15 mouse cellular contexts compared by ENCODE assay signal in the genomic region with DNA sequence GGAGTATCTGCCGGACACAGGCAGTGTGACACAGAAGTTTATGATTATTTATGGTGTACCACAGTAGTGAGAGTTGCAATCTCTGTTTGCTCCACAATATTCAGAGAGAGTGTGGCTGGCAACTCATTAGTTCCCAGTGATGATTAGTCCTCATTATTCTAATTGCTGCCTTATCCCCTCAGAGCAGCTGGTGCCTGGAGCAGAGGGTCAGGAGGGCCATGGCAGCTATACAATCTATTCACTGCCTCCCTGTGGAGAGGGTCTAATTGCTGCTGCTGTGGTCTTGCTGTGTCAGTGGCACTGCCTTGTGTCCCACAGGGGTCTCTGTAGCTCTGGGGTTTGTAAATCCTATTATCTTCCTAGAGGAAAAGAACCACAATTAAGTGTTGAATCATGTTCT.
A peak's percentile ranks its signal among the peaks of the same experiment; 100 is the strongest.
DNase-seq lines count a peak whose midpoint lies in the region; ATAC-seq and TF ChIP-seq lines count a peak whose summit lies in the region.
"Had no signal": no experiment of that assay in that cellular context is flagged by ENCODE, and none has a peak within 500 bp of the region (broad histone marks: within the 10 kb centered on the region; RNA-seq: fewer than 3 reads in every experiment).

No protein-coding gene starts in this region.

- no peaks in the 10 kb centered on the region for H3K36me3 ChIP-seq in embryonic facial prominence, embryonic 13.5 days
- no peaks in the 10 kb centered on the region for H3K36me3 ChIP-seq in hindbrain, embryonic 12.5 days
- H3K36me3 ChIP-seq in neural tube, embryonic 12.5 days, result no peaks in the 10 kb centered on the region
- H3K36me3 ChIP-seq in heart, embryonic 10.5 days, result no peaks in the 10 kb centered on the region
- H3K36me3 ChIP-seq: liver, embryonic 13.5 days had no signal

- DNase-seq in embryo, embryonic 10 days (ENCODE audit: low spot score), result peak; percentile 3
- no peak for DNase-seq in layer of hippocampus, adult 9-11 months
- DNase-seq in heart, embryonic 10.5 days (ENCODE audit: low spot score), result no peak
- DNase-seq in layer of hippocampus, adult 2 months (ENCODE audit: low spot score in 2 of 2), result no peak
- DNase-seq: adrenal gland, postnatal 25 days; cerebellum, adult 11-12 months; heart, adult 11 months; heart, postnatal 36 days; kidney, postnatal 36 days; liver, embryonic 13.5 days; thymus, adult 18-20 months had no signal

- H3K9me3 ChIP-seq in embryonic facial prominence, embryonic 13.5 days, result no peaks in the 10 kb centered on the region
- H3K9me3 ChIP-seq in hindbrain, embryonic 12.5 days (replicated peaks), result no peaks in the 10 kb centered on the region
- H3K9me3 ChIP-seq in neural tube, embryonic 12.5 days, result no peaks in the 10 kb centered on the region
- H3K9me3 ChIP-seq in heart, embryonic 10.5 days, result no peaks in the 10 kb centered on the region
- H3K9me3 ChIP-seq: liver, embryonic 13.5 days had no signal

- H3K4me3 ChIP-seq in embryonic facial prominence, embryonic 13.5 days, result no peak overlapping the region
- H3K4me3 ChIP-seq in hindbrain, embryonic 12.5 days, result no peak overlapping the region
- no peak overlapping the region for H3K4me3 ChIP-seq in neural tube, embryonic 12.5 days
- no peak overlapping the region for H3K4me3 ChIP-seq in heart, embryonic 10.5 days
- no peak overlapping the region for H3K4me3 ChIP-seq in layer of hippocampus, adult 2 months
- H3K4me3 ChIP-seq: liver, embryonic 13.5 days had no signal

- no peak overlapping the region for H3K27ac ChIP-seq in embryonic facial prominence, embryonic 13.5 days
- no peak overlapping the region for H3K27ac ChIP-seq in hindbrain, embryonic 12.5 days
- H3K27ac ChIP-seq in neural tube, embryonic 12.5 days, result no peak overlapping the region
- H3K27ac ChIP-seq in heart, embryonic 10.5 days, result no peak overlapping the region
- no peak overlapping the region for H3K27ac ChIP-seq in layer of hippocampus, adult 2 months
- H3K27ac ChIP-seq: liver, embryonic 13.5 days; macrophage had no signal

- no peak overlapping the region for H3K9ac ChIP-seq in embryonic facial prominence, embryonic 13.5 days
- H3K9ac ChIP-seq in hindbrain, embryonic 12.5 days, result no peak overlapping the region
- no peak overlapping the region for H3K9ac ChIP-seq in neural tube, embryonic 12.5 days
- H3K9ac ChIP-seq: liver, embryonic 13.5 days had no signal

- peak; percentile 52; the same call in 1 of the 2 replicates for ATAC-seq in embryonic facial prominence, embryonic 13.5 days (ENCODE audit: insufficient number of reproducible peaks, insufficient read depth, low FRiP score, low TSS enrichment, low read depth)
- ATAC-seq in hindbrain, embryonic 12.5 days (ENCODE audit: low FRiP score), result peak; percentile 93
- ATAC-seq in neural tube, embryonic 12.5 days (ENCODE audit: low FRiP score, low read depth), result peak; percentile 84

- H3K4me2 ChIP-seq in embryonic facial prominence, embryonic 13.5 days, result no peak overlapping the region
- no peak overlapping the region for H3K4me2 ChIP-seq in hindbrain, embryonic 12.5 days (replicated peaks)
- H3K4me2 ChIP-seq in neural tube, embryonic 12.5 days (replicated peaks), result no peak overlapping the region
- H3K4me2 ChIP-seq: liver, embryonic 13.5 days had no signal

- no peaks in the 10 kb centered on the region for H3K27me3 ChIP-seq in embryonic facial prominence, embryonic 13.5 days
- H3K27me3 ChIP-seq in hindbrain, embryonic 12.5 days, result no peaks in the 10 kb centered on the region
- no peaks in the 10 kb centered on the region for H3K27me3 ChIP-seq in neural tube, embryonic 12.5 days (replicated peaks)
- H3K27me3 ChIP-seq in heart, embryonic 10.5 days (ENCODE audit: insufficient read depth, poor library complexity, severe bottlenecking), result no peaks in the 10 kb centered on the region
- H3K27me3 ChIP-seq: liver, embryonic 13.5 days had no signal

- WGBS in embryonic facial prominence, embryonic 13.5 days, result 73% methylated on average over 1 of the region's 1 CpGs
- 45% methylated on average over 1 of the region's 1 CpGs for WGBS in hindbrain, embryonic 12.5 days
- WGBS in neural tube, embryonic 12.5 days, result 43% methylated on average over 1 of the region's 1 CpGs
- WGBS in heart, embryonic 10.5 days, result 73% methylated on average over 1 of the region's 1 CpGs

- no peaks in the 10 kb centered on the region for H3K4me1 ChIP-seq in embryonic facial prominence, embryonic 13.5 days
- H3K4me1 ChIP-seq in hindbrain, embryonic 12.5 days, result no peaks in the 10 kb centered on the region
- no peaks in the 10 kb centered on the region for H3K4me1 ChIP-seq in neural tube, embryonic 12.5 days
- H3K4me1 ChIP-seq in heart, embryonic 10.5 days, result no peaks in the 10 kb centered on the region
- H3K4me1 ChIP-seq: liver, embryonic 13.5 days had no signal

- TF ChIP-seq CTCF in layer of hippocampus, adult 2 months (conservative IDR thresholded peaks at IDR 0.05), result no peak
